Mouse (Mus musculus) thymus, adult 2 months (tissue): Measurements from ENCODE around the gene B3gnt7.

Experiments used
- CTCF ChIP-seq: fragments of 200-500 bp; IDR thresholded peaks from 2 replicates; pipeline ENCODE4 v1.5.1; 2012; ENCODE audit warnings: mild to moderate bottlenecking, control low read depth, low read length, moderate library complexity, borderline replicate concordance; ENCODE audit not compliant: control insufficient read depth, poor library complexity, insufficient read depth; ENCODE audit errors: extremely low read depth
- POLR2A ChIP-seq: fragments of 200-500 bp; IDR thresholded peaks from 2 replicates; pipeline ENCODE4 v1.6.1; 2012; ENCODE audit warnings: mild to moderate bottlenecking, low read length, control low read depth, moderate library complexity; ENCODE audit not compliant: control insufficient read depth, poor library complexity, insufficient read depth; ENCODE audit errors: extremely low read depth

DNA sequence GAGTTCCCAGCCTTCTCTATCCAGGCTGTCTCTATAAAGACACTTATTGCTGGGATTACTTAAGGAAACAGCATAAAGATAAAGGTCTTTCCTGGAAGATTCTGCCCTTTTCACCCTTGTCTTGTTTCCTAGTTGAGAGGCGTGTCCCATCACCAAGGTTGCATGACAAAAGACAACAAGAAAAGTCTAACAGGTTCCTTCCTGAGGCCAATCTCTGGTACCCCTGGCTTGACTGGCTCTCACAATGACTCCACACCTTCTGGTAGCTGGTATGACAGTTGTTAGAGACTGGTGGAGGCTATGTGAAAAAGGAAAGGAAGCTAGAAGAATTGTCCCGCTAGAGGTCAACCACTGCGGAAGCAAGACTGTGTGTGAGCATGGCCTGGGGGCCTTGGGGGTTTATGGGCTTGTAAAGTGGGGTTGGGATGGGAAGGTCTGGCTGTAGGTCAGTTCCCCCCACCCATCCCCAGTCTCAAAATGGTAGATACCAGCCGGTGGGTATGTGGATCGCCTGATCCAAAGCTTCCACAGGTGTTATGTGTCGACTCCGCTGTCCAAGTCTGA is 6.7 kb downstream of the B3gnt7 start:
- TF ChIP-seq CTCF (no peak), POLR2A (no peak)
